Mouse (Mus musculus) erythroblast, embryonic 14.5 days (primary cell): ENCODE results near the gene Ldlrad3. TPM values are rescaled to one million over a fixed set of nuclear protein-coding genes. Genes with fewer than 3 reads are reported as not detected.

Experiments used
- H3K27me3 ChIP-seq: 2 replicates; pipeline ENCODE4 v1.6.1; 2012; ENCODE audit warnings: inconsistent platforms; ENCODE audit not compliant: control insufficient read depth
- H3K36me3 ChIP-seq: 2 replicates; pipeline ENCODE4 v1.6.1; 2012; ENCODE audit warnings: mild to moderate bottlenecking, inconsistent platforms; ENCODE audit not compliant: control insufficient read depth
- H3K4me1 ChIP-seq: 2 replicates; pipeline ENCODE4 v1.6.1; 2012; ENCODE audit warnings: inconsistent platforms; ENCODE audit not compliant: control insufficient read depth
- H3K4me3 ChIP-seq: replicated peaks from 2 replicates; pipeline ENCODE3; 2012; ENCODE audit warnings: moderate library complexity, mild to moderate bottlenecking, inconsistent platforms
- H3K9me3 ChIP-seq: 2 replicates; pipeline ENCODE4 v1.6.1; 2012; ENCODE audit warnings: low read length, inconsistent platforms, mixed read lengths; ENCODE audit not compliant: control insufficient read depth
- GATA1 ChIP-seq: IDR thresholded peaks from 2 replicates; pipeline ENCODE4 v1.6.1; 2012; ENCODE audit warnings: low read length, inconsistent platforms, mixed read lengths
- TAL1 ChIP-seq: IDR thresholded peaks from 3 replicates; pipeline ENCODE4 v1.6.1; 2012; ENCODE audit warnings: low read length, inconsistent platforms, mixed read lengths
- polyA plus RNA-seq: library from polyadenylated mRNA; stranded (reverse); fragments of >175 nt; gene quantifications from 2 replicates; pipeline ENCODE4 v1.2.3, GENCODE M21; 2012

The Ldlrad3 gene
- polyA plus RNA-seq, 1 experiment = not detected

GRCm38 (mm10) chr2:101981211-101981610, 205.0 kb downstream of the Ldlrad3 start:
- Histone ChIP-seq H3K4me3 (no peak overlapping the region), H3K36me3 (no peaks in the 10 kb centered on the region), H3K4me1 (no peaks in the 10 kb centered on the region), H3K27me3 (no peaks in the 10 kb centered on the region), H3K9me3 (no peaks in the 10 kb centered on the region)
- no peak for TF ChIP-seq GATA1
- no peak for TF ChIP-seq TAL1

- TF ChIP-seq TAL1 = no peak
- no peak for TF ChIP-seq GATA1
- no peaks in the 10 kb centered on the region for H3K36me3 ChIP-seq
- no peaks in the 10 kb centered on the region for H3K27me3 ChIP-seq
- H3K4me3 ChIP-seq = no peak overlapping the region
- no peaks in the 10 kb centered on the region for H3K4me1 ChIP-seq
- no peaks in the 10 kb centered on the region for H3K9me3 ChIP-seq
These were observed 205.7 kb downstream of the Ldlrad3 start for GRCm38 (mm10) chr2:101980456-101980947.

GRCm38 (mm10) chr2:101978534-101979525, 207.4 kb downstream of the Ldlrad3 start:
- no peaks in the 10 kb centered on the region for H3K4me1 ChIP-seq

DNA sequence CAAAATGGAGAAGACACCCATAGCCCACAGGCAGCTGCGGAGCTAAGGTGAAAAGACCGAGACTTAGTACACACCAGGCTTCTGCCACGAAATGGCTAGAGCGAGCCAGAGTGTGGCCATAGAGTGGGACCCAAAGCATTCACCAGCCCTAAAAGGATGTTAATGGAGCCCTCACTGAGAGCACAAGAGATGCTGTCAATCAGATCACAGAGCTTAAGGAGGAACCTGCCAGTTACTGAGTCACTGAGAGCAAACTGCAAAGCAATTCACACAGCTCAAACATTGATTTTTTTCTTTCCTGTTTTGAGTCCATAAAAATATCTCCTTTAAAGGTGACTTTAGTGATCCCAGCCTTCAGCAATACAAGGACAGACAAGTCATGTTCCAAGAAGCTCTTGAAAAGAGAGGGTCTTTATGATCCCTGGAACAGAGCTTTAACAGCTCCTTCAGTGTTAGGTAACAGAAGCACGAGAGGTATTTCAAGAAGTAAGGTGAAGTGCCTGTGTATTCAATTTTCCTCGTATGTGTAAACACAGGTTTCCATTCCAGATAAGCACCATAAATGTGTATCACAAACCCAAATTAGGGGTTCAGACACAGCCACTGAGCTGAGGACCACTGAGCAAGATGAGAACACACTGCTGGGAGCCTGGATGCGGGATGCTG, 209.7 kb downstream of the Ldlrad3 start:
- Histone ChIP-seq H3K4me1 (no peaks in the 10 kb centered on the region), H3K36me3 (no peaks in the 10 kb centered on the region), H3K27me3 (no peaks in the 10 kb centered on the region), H3K4me3 (no peak overlapping the region), H3K9me3 (no peaks in the 10 kb centered on the region)
- TF ChIP-seq TAL1 (no peak), GATA1 (no peak)

More at GRCm38 (mm10) chr2:101978534-101979525, 207.4 kb downstream of the Ldlrad3 start:
- Histone ChIP-seq H3K27me3 (no peaks in the 10 kb centered on the region), H3K4me3 (no peak overlapping the region), H3K9me3 (no peaks in the 10 kb centered on the region), H3K36me3 (no peaks in the 10 kb centered on the region)
- no peak for TF ChIP-seq TAL1
- TF ChIP-seq GATA1 = no peak

- Histone ChIP-seq H3K36me3 (no peaks in the 10 kb centered on the region), H3K27me3 (no peaks in the 10 kb centered on the region), H3K4me1 (no peaks in the 10 kb centered on the region), H3K9me3 (no peaks in the 10 kb centered on the region), H3K4me3 (no peak overlapping the region)
- no peak for TF ChIP-seq TAL1
These were observed 212.4 kb downstream of the Ldlrad3 start for GRCm38 (mm10) chr2:101973810-101974209.

- no peak overlapping the region for H3K4me3 ChIP-seq
- H3K27me3 ChIP-seq = no peaks in the 10 kb centered on the region
- no peaks in the 10 kb centered on the region for H3K36me3 ChIP-seq
- no peaks in the 10 kb centered on the region for H3K9me3 ChIP-seq
- TF ChIP-seq GATA1 (no peak), TAL1 (no peak)
- no peaks in the 10 kb centered on the region for H3K4me1 ChIP-seq
These were observed 218.6 kb downstream of the Ldlrad3 start for GRCm38 (mm10) chr2:101967601-101968000.

DNA sequence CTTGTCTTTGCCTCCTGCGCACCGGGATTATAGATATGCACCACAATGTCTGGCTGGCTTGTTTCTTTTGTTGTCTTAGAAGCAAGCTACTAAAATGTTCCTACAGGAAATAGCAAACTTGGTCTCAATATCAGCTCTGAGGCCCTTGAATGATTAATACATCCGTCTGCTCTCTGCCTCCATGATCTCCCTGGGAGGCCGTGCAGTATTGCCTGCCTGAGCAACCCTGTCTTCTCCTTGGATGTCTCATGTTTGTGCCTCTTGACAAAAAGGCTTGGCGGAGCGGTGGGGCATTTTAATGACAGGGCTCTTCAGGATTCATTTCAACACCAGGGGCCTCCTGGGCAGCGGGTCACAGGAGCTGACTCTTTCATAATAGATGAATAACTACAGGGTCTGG, 219.0 kb downstream of the Ldlrad3 start:
- H3K9me3 ChIP-seq = no peaks in the 10 kb centered on the region
- H3K4me1 ChIP-seq = no peaks in the 10 kb centered on the region
- H3K36me3 ChIP-seq = no peaks in the 10 kb centered on the region
- no peaks in the 10 kb centered on the region for H3K27me3 ChIP-seq
- TF ChIP-seq TAL1 = no peak
- H3K4me3 ChIP-seq = no peak overlapping the region

DNA sequence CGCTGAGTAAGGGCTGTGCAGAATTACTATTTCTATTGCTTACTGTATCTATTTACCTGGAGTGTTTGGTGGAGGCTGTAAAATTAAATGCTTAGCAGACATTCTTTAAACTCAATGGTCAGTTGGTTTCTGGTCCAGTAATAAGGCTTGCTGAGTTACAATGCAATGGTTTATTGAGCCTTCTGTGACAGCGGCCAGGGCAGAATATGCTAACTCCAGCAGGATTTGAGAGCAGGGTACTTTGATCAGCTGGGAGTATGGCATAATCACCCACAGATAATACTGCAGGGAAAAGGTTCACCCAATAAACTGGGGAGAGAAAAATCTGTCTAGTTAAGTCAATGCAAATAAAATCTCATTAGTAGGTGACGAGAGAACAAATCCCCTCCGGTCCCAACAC, 220.2 kb downstream of the Ldlrad3 start:
- TF ChIP-seq TAL1 (no peak), GATA1 (no peak)
- H3K27me3 ChIP-seq = no peaks in the 10 kb centered on the region
- H3K4me3 ChIP-seq = no peak overlapping the region
- H3K9me3 ChIP-seq = no peaks in the 10 kb centered on the region
- no peaks in the 10 kb centered on the region for H3K4me1 ChIP-seq
- H3K36me3 ChIP-seq = no peaks in the 10 kb centered on the region

- Histone ChIP-seq H3K27me3 (no peaks in the 10 kb centered on the region), H3K4me1 (no peaks in the 10 kb centered on the region), H3K36me3 (no peaks in the 10 kb centered on the region), H3K4me3 (no peak overlapping the region), H3K9me3 (no peaks in the 10 kb centered on the region)
- TF ChIP-seq GATA1 = no peak
- no peak for TF ChIP-seq TAL1
These were observed 220.7 kb downstream of the Ldlrad3 start for GRCm38 (mm10) chr2:101965515-101965914.
